Mouse (Mus musculus): Measurements from ENCODE around the gene Tpx2.

Tpx2 gene

DNA sequence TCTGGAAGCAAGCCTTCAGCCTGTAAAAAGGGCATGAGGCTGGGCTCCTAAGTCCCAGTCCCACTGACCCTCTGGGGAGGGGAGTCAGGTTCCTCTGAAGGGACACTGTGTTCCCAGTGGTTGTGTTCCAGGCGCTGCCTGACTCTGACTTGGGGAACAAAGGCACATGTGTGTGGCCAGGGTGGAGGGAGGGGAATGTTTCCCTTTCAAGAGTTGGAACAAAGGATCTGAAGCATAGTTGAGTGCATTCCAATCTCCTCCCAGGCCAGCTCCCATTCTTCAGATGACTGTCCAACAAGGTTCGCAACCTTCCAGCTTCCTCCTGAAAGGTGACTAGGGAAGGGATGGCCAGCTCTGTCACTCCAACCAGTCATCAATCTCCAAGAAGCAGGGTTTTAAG lies 27.4 kb upstream of the Tpx2 start:
- in situ Hi-C loops (cut with MseI, MboI): no loop called here

DNA sequence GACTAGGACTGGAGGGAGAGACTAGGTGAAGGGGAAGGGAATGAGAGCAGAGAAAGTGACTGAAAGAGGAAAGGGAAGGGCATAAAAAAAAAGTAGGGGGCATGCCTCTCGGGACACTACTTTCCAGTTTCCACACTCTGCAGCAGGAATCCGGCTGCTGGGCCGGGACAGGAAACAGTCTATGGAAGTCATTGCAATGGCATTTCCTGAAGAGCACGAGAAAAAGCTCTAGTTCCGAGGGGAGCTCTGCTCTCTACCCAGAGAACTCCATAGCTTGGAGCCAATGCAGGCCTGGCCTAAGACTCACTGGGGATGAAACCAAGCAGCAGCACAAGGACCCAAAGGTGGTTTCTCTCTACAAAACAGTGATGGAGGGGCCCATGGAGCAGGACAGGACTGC lies 26.7 kb upstream of the Tpx2 start:
- in situ Hi-C loops (cut with MseI, MboI): no loop called here

DNA sequence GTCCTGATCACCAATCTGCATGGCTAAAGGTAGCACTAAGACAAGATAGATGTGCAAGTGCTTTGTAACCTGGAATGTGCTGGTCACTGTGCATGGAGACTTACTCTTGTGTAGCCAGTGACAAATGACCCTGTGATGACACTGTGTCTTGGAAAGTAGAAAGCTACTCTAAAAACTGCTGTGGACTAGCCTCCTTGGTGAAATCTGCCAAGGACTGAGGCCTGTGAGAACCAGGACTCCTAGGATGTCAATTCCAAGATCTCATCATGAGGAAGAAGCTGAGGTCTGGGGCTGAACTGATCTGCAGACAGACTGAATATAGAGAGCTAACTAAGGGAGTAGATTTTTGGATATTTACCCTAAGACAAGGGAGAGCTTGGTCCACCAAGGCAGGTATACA lies 26.2 kb upstream of the Tpx2 start:
- in situ Hi-C loops (cut with MseI, MboI): no loop called here

DNA sequence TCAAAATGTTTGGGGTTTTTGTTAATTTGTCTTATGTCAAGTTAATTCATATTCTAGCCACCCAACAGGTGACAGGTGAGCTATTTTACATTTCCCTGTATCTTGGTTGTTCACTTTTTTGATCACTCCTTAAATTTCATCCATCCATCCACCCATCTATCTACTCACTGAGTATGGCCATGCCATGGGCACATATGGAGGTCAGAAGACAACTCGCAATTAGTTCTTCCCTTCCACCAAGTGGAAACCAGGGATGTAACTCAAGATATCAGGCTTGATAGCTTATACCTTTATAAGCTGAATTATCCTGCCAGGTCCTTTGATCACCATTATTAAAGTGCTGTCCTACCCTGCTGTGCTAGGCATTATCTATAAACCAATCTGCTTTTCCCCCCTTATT lies 24.0 kb upstream of the Tpx2 start:
- in situ Hi-C loops (cut with MseI, MboI): no loop called here

DNA sequence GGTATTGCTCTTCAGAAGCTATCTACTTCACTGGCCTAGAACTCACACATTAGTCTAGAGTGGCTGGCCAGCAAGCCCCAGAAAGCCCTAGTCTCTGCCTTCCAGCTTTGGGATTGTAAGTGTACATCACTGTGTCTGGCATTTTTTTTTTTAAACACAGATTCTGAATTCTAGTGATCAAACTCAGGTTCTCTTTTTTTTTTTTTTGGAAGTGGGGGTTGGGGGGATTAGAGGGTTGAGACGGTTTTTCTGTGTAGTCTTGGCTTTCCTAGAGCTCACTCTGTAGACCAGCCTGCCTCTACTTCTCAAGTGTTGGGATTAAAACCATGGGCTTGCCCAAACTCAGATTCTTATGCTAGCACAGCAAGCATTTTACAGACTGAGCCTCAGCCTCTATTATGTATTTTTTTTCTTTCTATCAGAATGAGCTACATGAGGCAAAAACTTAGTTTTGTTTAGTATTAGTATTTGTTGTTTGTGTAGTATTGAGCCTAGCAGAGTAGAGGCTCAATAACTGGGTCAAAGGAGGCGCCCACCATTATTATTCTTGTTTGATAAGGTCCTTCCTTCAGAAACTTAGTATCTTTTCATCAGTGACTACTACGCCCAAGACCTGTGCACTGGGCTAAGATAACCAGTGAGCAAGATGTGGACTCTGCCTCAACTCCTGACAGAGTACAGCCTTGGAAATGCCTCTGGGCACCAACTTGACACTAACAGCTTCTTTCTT lies 23.2 kb upstream of the Tpx2 start:
- in situ Hi-C loops (cut with MseI, MboI): no loop called here

DNA sequence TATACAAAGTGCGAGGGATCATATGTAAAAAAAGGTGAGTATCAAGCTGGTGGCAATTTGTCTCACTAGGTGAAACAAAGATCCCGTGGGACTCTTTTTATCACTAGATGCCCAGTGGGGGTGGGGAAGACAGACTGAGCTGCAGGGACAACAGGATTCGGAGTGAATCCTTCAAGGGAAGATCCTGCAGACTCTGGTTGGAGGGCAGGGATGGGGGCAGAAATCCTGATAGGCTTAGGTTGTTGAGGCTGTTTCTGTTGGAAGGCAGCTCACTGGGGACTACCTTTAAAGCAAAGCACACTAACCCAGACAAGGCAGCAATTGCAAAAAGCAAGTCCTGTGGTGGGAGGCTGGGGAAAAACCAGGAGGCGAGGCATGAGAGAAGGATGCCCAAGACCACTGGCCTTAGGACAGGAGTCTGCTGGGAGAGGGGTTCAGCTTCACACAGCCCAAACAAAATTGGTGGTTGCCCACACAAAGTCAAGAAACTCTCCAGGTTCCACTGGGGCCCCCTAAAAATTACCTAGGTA lies 22.5 kb upstream of the Tpx2 start:
- in situ Hi-C loops (cut with MseI, MboI): no loop called here

DNA sequence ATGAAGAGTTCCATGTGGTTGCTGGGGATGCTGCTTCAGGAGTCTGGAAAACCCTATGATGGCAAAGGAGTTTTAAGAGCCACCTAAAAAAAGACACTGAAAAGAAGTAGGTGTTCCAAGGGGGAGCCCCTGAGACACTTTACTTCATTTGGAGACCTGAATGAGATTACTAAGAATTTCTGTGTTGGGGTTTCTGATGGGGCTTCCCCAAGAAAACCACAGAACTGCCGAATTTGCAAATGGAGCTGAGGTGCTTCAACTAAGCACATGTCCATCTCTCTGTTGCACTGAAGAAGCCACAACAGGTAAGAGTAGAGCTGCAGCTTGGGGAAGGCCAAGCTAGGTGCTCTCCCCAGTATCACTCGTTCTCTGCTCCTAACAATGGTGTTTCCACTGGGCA lies 22.1 kb upstream of the Tpx2 start:
- in situ Hi-C loops (cut with MseI, MboI): no loop called here

DNA sequence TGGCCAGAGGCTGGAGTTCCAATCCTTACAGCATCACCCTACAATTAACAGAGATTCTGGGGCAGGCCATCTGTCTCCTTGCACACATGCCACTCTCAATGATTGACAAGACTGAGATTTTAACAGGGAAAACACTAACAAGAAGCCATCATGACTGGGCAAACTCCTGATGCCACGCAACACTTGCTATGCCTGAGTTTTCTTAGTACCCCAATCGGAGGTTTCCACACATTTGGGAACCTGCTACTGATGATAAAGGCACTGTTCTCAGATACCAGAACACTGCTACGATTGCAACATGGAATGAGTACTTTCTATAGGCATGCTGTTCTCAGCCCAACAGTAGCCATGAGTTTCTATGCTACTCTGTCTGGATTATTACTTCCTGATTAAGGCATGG lies 21.3 kb upstream of the Tpx2 start:
- in situ Hi-C loops (cut with MseI, MboI): no loop called here

DNA sequence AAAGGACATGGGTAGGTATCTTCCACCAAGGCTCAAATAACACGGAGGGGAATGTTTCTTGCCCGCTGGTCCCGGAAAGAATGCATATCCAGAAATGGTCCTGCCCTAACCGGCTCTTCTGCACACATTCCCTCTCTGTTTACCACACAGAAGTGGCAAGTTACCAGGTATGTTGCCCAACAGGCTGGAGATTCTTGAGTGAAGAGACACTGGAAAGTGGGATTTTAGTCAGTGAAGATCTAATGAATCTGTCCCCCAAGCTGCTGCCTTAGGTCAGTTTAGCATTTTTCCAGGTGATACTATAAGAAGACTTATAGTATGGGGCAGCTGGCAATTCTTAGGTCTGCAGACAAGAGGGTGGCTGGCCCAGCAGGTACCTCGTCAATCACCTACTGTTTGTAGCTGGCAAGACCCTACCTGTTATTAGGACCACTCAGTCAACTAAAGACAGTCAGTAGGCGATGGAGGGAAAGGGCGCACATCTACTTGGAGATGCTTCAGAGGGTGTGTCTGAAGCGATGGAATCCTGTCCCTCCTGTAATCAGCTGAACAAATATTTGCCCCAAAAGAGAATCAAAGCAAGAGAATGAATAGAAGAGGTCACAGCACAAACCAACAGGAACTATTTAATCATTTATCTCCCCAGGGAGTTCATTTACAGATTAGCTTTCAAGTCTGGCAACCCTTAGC lies 20.3 kb upstream of the Tpx2 start:
- in situ Hi-C loops (cut with MseI, MboI): no loop called here

DNA sequence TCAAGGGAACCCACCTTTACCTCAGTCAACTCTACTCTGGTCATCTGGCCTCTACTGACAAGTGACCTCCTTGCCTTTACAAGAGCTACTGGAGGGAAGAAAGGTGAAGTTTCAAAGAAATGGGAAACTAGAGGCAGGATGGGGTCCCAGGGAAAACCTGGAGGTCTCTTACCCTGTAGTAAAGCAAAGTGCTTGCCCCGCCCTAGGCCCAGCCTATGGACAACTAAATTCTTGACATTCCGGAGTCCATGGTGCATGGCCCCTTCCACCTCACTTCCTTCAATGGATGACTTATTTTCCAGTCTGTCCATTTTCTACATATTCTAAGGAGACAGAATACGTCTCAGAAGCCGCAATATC lies 19.8 kb upstream of the Tpx2 start:
- in situ Hi-C loops (cut with MseI, MboI): no loop called here

DNA sequence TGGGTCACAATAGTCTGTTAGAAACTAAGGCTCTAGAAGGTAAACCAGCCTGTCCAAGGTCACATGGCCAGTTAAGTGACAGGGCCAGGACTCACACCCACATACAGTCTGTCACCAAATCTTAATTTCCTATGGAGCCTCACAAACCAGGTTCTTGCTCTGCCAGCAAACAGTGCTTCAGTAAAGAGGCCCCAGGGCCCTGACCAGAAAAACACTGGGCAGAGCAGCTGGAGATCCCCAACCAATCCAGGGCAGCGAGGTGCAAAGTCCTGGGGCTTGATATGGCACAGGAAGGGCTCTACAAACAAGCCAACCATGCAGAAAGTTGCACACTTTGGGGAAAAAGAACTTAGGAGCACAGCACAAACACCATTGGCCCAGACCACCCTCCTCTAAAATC lies 19.2 kb upstream of the Tpx2 start:
- in situ Hi-C loops (cut with MseI, MboI): no loop called here

DNA sequence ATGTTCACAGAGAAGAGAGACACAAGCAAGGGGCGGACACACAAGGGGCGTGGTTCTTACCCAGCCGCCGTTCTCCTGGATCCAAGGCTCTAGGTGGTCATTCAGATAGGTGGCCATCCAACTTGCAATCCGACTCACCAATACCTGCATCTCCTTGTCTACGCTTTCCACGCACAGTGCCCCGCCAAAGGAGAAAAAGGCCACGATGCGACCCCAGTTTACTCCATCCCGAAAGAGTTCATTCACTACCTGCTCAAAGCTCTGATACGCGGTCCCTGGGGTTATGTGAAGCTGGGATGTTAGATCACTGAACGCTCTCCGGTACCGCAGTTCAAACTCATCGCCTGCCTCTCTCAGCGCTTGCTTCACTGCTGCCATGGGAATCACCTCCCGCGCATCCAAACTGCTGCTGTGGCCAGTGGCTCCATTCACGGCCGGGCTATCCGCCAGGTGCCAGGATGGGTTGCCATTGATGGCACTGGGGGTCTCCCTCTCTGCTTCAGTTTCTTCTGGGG lies 18.3 kb upstream of the Tpx2 start:
- in situ Hi-C loops (cut with MseI, MboI): no loop called here

DNA sequence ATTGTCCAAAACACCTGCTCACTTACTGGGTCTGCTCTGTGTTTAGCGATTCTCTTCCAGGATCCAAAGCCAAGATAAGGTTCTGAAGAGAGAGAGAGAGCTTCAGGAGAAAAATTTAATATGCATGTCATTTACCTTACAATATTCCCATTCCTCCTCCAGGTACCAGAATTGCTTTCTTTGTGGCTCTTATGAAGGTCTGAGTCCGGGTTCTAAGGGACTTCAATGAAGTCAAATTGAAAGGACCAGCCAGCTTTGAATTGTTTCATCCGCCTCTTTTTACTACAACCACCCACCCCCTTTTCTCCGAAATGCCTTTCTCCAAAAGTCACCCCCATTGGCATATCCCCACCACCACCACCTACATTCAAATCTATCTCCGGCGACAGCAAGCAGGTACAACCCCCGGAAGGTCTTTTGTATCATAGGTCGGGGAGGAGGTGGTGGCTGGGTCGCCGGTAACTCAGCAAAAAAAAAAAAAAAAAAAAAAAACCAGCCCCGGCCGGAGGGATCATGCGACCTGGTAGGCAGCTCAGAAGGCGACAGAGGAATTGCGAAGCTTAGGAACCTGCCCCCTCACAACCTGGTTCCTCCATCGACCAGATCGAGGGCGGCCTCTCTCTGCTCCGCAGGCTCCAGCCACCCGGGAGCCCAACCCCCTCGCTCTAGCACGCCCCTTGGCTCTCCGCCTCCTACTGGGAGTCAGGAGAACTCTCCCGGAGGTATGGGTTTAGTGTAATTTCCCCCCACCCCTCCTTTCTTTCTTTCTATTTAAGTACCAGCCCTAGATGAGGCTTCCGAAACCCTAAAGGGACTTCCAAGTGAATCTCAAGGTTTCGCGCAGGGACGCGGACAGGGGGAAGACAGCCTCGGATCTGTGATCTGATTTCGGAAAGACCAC lies 17.5 kb upstream of the Tpx2 start:
- in situ Hi-C loops (cut with MseI, MboI): loop anchor here (5.0 kb wide), 2 partner anchors 63 to 138 kb away; no protein-coding TSS in a partner anchor

DNA sequence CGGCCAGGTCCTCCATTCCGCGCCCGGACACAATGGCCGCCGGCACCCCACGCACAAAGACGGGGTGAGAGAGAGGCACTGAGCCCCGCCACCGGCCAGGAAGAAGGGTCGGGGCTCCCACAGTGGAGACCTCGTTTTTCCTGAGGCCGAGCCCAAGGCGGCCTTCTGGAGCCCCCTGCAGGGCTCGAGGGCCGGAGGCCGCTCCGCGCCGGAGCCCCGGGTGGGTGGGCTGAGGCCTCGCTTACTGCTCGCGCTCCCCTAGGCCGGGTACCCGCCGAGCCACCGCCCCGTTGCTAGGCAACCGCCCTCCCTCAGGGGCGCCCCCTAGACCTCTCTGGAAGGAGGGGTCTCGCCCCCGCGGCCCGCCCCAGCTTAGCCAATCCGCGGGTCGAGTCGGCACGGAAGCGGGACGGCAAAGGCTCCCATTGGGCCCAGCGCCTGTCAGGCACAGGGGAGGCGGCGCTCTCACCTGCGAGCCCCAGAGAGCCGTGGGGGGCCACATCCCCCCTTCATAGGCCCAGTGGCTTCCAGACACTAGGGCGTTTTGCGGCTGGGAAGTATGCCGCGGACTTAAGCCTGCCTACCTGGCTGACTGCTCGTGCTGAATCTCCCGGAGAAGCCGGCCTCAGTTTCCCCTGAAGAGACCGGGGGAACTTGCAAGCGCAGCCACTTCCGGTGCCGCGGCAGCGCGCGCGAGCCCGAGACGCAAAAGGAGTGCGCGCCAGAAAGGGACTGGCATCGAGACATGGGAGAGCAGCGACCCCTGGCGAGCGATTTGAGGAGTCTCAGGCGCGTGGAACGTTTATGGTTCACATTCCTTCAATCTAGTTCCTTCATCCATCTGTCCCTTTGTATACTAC lies 16.5 kb upstream of the Tpx2 start, which contains the start of gene Bcl2l1:
Bcl2l1 (minus strand) TSS at position 710 of the 860 bp plus-strand sequence.
- in situ Hi-C loops (cut with MseI, MboI): loop anchor here (5.0 kb wide), 2 partner anchors 64 to 139 kb away; no protein-coding TSS in a partner anchor

DNA sequence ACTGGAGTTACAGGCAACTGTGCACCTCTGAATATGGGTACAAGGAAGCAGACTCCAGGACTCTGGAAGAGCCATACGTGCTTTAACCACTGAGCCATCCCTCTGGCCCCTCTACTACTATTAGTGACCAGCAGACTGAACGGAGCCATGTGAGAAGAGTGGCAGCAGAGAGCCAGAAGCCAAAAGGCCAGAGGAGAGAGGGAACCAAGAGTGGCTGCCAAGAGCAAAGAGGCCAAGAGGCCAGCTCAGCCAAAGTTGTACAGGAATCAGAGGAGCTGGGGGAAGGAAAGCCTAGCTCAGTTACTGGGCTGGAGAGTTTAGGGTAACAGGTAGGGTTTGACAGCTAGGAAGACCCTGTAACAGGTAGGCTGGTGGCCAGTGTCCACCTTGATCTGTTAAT lies 8.5 kb upstream of the Tpx2 start:
- in situ Hi-C loops (cut with MseI, MboI): loop anchor here in 1 of 2 experiments (5.0 kb wide), 1 partner anchor 147 kb away; no protein-coding TSS in a partner anchor

DNA sequence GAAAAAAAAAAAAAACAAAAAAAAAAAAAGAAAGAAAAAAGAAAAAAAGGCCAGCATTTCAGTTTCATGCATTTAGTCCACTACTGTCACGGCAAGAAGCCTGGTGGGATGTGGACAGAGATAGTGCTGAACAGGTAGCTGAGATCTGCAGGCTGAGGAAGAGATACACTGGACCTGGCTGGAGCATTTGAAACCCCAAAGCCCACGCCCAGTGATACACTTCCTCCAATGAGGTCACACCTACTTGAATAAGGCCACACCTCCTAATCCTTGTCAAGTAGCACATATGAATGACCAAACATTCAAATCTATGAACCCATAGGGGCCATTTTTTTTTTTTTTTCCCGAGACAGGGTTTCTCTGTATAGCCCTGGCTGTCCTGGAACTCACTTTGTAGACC lies 5.0 kb upstream of the Tpx2 start:
- in situ Hi-C loops (cut with MseI, MboI): no loop called here

DNA sequence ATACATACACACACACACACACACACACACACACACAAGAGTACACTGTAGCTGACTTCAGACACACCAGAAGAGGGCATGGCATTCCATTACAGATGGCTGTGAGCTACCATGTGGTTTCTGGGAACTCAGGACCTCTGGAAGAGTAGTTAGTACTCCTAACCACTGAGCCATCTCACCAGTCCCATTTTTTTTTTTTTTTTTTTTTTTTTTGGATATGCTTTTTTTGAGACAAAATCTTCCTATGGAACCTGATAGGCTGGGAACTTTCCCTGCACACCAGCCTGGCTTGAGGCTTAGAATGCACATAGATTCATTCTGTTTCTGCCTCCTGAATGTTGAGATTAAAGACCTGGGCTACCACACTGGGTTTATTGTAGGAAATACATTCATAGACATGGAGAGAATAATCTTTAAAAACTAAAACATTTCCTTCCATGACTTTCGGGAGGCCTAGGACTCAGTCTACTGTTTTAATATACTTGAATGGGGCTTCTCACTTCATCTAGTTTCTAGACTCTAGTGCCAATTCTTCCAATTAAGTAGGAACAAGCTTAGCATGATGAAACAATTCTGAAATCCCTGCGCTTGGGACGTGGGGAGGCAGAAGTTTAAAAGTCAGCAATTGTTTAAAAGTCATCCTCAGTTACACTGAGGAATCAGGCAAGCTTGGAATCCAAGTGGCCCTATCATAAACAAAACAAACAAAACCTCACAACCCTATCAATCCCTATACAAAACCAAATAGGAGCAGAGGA lies 528 bp upstream of the Tpx2 start:
- in situ Hi-C loops (cut with MseI, MboI): no loop called here

DNA sequence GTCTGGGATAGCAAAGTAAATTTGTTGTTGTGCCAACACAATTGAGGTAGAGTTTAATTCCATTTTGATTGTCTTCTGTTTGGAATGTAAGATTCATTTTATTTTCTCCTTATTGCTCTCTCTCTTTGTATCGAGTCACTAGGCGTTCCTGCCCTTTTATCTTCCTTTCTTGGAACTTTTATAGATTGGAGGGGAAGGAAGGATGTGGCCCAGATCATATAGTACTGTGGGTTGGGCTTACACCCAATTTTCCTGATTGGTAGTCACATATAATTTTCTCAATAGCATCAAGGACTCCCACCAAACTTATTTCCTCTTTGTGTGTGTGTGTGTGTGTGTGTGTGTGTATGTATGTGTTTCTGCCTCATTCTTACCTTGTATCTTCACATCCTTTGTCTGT lies 702 bp downstream of the Tpx2 start:
- in situ Hi-C loops (cut with MseI, MboI): no loop called here

DNA sequence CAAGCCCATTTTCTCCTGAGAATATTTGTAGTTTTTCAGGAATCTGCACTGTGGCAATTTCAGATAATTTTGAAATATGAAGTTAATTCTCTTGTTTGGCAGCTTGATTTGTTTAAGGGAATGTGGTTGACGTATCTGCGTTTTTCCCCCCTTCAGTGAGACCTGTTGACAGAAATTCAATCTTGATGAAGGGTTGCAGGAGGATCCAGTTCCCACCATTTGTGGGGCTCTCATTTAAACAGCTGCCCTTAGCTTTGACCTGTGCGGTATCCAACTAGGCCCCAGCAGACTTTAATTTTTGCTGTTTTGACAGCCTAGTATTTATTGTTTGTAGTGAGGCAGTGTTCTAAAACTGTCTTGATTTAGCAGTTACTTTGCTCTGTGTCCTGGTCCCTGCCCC lies 11.7 kb downstream of the Tpx2 start:
- in situ Hi-C loops (cut with MseI, MboI): no loop called here

DNA sequence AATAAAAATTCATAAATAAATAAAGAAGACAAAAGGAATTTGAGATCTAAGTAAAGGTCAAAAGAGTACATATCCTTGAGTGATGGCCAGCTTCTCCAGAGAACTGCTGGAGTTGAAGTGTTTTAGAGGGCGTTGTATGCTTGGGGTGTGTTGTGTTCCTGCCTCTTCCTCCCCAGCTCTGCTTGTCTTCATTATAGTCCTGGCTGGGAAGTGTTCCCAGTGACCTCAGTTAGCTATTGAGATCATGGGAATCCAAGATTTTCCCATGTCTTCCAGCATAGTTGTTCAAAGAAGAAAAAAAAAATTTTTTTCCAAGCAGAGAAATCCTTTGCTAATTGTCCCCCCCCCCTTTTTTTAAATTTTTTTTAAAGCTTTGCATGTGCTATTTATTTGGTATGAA lies 14.1 kb downstream of the Tpx2 start:
- in situ Hi-C loops (cut with MseI, MboI): no loop called here

All from mouse trophoblast stem cell (cell line).